Mouse (Mus musculus) spleen, adult 12 weeks (tissue): ENCODE results near the gene Plekhg1.

Experiments used
- DNase-seq: peaks from one replicate; pipeline ENCODE4 v3.0.0; 2022; ENCODE audit warnings: low spot score

Plekhg1 gene

DNA sequence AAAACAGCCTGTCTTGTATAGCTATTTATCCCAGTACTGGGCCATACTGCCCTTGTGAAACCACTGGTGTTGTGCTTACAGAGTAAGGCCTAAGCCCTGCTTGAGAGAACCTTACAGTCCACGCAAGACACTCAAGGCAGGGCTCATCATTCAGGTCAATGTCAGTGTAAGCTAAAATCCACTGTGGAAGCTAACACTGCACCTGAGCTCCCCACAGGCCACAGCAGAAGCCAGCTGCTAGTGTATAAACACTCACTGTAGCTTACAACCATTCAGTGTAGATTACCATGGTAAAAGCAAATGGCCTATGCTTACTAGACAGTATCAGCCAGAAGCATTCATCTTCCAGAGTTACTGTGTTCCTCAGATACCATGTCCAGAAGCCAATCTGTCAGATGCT lies 90.5 kb downstream of the Plekhg1 start:
- no peak for DNase-seq

GRCm38 (mm10) chr10:3831597-3832351 lies 91.6 kb downstream of the Plekhg1 start:
- no peak for DNase-seq

GRCm38 (mm10) chr10:3834060-3834459 lies 93.9 kb downstream of the Plekhg1 start:
- DNase-seq = no peak

- no peak for DNase-seq
Observed at GRCm38 (mm10) chr10:3834678-3835077, 94.5 kb downstream of the Plekhg1 start.

DNA sequence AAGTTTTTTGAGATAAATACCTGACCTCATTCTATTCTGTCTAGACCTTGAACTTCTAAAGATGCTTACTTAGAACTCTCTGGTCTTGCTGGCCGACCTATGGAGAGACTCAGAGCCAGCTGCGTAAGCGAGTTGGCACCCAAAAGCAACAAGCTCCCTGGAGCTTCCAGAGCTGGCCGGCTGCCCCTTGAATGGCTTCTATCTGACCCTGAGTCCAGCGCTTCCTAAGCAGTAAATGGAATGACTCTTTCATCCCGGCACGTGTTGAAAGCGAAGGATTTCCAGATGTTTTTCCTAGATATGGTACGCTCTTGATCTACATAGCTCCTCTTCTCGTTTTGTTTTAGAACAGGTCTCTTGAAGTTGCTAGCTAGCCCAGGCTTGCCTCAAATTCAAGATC lies 95.5 kb downstream of the Plekhg1 start:
- no peak for DNase-seq

- DNase-seq = no peak
Observed at GRCm38 (mm10) chr10:3839748-3840432, 99.7 kb downstream of the Plekhg1 start.

DNA sequence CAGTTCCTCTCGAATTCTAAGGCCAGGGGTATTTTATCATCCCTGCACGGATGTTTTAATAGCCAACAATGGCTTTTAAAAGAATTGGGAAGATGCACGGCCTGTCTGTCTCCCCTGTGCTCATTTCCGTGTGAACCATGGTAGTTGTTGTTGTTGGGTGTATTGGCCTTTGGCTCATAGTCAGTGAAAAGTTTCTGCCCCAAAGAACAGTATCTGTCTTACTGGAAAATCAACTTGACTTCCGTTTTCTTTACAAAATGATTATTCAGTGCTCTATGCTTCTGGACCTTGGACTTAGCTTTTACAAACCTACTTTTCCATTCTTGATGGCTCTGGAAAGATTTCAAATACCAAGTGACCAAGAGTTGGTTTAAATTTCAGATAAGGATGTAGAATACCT lies 104.3 kb downstream of the Plekhg1 start:
- no peak for DNase-seq

GRCm38 (mm10) chr10:3847021-3847420 lies 106.9 kb downstream of the Plekhg1 start:
- DNase-seq = no peak

GRCm38 (mm10) chr10:3851461-3851860 lies 111.3 kb downstream of the Plekhg1 start:
- DNase-seq = no peak

GRCm38 (mm10) chr10:3852733-3853132 lies 112.6 kb downstream of the Plekhg1 start:
- no peak for DNase-seq

GRCm38 (mm10) chr10:3857912-3858311 lies 117.7 kb downstream of the Plekhg1 start:
- no peak for DNase-seq

DNA sequence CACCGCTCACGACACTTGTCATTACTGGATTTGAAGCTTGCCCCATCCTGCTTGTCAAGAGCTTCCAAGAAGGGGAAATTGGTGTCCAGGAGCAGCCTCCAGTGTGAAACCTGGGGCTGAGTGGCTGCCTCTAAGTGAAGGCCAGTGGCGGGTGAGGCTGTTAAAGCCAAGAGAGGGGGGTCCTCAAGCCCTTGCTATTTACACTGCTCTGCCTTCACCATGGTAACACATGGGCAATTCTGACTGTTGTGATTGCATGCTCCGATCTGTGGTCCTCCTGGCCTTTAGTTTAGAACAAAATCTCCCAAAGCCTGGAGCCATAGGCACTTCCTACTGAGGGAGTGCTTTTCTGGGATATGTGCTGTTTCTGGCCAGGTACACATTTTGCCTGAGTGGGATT lies 118.3 kb downstream of the Plekhg1 start:
- DNase-seq = no peak

DNA sequence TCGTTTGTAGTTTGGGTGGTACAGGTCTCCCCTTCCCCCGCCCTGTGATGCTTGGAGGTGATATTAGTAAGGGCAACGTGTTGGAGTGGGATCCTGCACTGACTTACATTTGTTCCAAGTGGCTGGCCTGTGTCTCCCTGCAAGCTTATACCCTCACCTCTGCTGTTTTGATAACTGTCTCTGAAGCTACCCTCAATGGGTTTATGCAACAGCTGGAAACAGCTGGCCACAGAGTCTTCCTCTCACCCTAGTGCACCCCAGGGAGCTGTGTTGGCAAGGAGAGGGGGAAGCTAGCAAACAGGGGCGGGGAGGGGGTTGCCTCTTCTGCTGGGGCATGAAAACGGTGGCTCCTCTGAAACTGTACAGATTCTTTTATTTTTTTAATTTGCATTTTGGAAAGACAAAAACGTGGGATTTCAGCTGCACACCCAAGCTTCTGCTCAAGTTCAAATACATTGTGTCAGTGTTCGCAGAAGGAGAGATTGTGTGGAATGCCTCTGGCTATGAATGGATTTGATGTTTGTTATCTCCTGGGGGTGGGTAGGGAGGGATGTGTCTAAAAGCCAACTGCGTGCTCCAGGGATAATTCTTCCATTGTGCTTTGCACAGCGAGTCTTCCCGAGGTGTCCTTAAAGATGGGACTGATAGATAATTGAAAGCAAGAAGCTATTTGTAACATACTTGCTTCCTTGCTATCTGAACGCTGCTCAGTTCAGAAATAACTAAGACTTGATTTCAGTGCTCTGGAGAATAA lies 119.0 kb downstream of the Plekhg1 start:
- no peak for DNase-seq

DNA sequence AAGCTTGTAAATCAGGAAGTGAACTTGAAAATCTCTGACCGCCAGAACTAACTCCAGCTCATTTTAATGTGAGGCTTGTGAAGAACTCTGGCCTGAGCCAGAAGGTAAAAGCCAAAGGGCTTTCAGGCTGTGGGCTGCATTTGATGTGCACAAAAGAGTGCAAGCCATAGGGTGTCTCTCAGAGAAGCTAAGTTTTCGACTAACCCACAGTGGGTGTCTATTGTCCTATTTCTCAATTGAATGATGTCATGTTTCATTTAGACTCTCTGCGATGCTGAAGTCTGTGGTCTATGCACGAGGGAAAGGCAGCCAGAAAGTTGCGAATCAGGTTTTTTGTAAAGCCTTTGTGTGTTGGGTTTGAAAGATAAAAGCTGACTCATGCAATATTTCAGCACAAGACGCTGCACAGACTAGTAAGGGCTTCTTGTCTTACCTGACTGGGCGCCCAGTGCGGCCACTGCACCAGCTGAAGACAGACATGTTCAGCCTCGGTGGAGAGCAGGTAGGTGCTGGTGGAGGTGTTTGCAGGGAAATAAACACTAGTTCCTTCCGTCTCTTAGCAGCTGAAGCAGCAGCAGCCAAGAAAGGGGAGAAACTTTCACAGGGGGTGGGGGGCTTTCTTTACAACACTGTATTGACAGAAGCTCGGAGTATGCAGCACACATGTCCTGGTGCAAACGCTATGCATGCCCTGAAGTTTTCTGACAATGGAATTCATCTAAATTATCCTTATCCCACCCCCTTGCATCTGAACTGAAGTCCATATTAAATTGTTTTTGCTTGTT lies 123.4 kb downstream of the Plekhg1 start:
- DNase-seq = no peak

DNA sequence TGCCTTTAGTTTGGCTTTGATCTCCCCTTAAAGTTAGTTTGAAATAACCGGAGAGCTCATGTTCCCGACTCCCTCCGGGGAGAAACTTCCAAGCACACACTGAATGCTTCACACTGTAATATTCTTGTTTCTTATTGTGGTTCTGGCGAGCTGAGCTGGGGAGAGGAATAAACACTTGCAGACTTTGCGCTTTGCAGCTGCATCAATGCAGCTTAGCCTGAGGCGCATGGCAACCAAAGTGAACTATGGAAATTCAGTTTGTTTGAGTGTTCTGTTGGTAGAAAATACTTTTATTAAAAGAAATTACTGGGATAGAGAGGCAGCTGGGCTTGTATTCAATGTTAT lies 124.0 kb downstream of the Plekhg1 start:
- DNase-seq = no peak

DNA sequence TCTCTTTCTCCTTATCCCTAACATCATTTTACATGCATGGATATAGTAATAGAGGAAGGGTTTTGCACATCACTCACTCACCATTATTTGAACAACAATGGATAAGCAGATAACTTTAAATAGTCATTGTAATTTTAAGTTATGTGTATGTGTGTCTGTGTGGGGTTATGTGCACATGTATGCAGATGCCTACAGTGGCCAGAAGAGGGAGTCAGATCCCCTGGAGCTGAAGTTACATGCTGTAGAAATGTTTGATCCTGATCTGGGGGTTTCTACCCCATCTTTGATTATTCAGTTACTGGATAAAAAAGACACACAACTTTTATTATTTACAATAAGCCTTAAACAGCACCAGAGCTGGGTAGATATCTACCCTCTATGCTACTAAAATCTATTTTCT lies 127.1 kb downstream of the Plekhg1 start:
- no peak for DNase-seq

DNA sequence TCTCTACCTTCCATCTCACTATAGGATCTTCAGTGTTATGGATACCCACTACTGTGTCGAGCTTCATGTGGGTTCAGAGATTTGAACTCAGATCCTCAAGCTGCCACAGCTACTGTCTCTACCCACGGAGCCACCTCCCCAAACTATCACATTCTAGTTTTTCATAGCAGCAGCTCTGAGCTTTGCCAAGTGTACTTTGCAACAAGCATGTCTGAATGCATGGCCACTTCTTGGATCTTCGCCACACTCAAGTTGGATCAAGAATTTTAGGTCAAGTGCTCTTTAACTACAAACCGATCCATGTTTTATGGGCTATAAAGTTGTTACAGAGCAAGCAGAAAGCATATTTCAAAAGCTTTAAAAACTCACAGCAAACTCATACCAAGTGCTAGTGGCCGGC lies 130.7 kb downstream of the Plekhg1 start:
- no peak for DNase-seq

DNA sequence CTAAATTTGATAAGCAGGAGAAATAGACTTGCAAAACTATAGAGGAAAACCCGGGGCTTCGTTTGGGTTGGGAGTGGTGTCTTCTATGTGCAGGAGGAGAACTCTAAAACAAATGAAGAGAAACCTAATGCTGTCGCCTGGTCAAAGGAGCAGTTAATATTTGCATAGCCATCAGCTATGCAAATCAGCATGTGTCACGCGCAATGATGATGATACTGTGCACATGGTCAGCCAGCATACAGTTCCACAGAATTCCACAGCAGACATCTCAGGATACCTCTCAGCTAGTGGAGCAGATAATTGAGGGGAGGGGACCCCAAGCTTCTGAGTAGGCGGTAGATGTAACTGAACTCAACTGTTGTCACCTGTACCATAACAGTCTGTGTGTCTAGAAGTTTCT lies 133.3 kb downstream of the Plekhg1 start:
- DNase-seq = no peak

GRCm38 (mm10) chr10:3877852-3878535 lies 137.8 kb downstream of the Plekhg1 start:
- DNase-seq = no peak

GRCm38 (mm10) chr10:3881179-3881578 lies 141.0 kb downstream of the Plekhg1 start:
- no peak for DNase-seq

DNA sequence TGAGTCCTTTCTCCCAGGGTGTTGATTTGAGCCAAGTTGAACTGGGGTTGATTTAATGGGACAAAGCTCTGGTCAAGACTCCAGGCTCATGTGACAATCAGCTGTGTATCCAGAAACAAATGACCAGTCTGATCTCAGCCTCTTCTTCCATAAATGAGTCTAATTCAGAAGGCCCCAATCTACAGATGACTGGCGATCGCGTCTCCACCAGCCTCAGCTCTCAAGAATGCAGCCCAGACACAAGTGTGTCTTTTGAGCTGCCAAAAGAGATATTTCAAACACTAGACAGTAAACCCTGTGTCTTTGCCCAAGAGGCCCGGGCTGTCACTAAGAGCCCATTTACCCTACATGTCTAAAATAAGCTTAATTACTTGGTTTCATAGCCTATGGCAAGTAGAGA lies 148.3 kb downstream of the Plekhg1 start:
- DNase-seq = no peak
